Mouse (Mus musculus): ENCODE measurements around the gene Mettl8. TPM values are rescaled to one million over a fixed set of nuclear protein-coding genes. Genes with fewer than 3 reads are reported as not detected.
A peak's percentile ranks its signal among the peaks of the same experiment; 100 is the strongest.

Mettl8 gene
- total and polyA plus RNA-seq, 3 experiments: 7.5 to 9.2 (median 7.8) TPM

GRCm38 (mm10) chr2:70930631-70931288 is 124.6 kb downstream of the Mettl8 start:
- Histone ChIP-seq H3K9me3 (replicated peaks; ENCODE audit: low read length) (no peaks in the 10 kb centered on the region), H3K36me3 (replicated peaks in 1 of 2; ENCODE audit: control insufficient read depth in 1 of 2, insufficient read depth in 1 of 2, low read length in 1 of 2) (no peaks in the 10 kb centered on the region), H3K4me3 (replicated peaks in 1 of 3; ENCODE audit: low read depth in 2 of 3, low read length in 2 of 3, poor library complexity in 1 of 3) (no peak overlapping the region), H3K4me1 (ENCODE audit: control insufficient read depth in 1 of 2, insufficient read depth in 2 of 2) (peaks cover 20 to 44% of the 10 kb centered on the region in 2 experiments), H3K9ac (ENCODE audit: insufficient read depth, low read depth) (no peak overlapping the region), H3K79me2 (replicated peaks; ENCODE audit: control insufficient read depth, extremely low read depth, insufficient read depth, poor library complexity, severe bottlenecking) (0 out of 2 replicates have a peak, but pooled peaks cover 2% of the 10 kb centered on the region), H3K27ac (ENCODE audit: insufficient read depth, low read depth) (no peak overlapping the region), H3K27me3 (replicated peaks) (no peaks in the 10 kb centered on the region), H3K4me2 (ENCODE audit: insufficient read depth, low read depth, poor library complexity, severe bottlenecking) (peak overlapping the region; percentile 43)
- TF ChIP-seq ZMIZ1 (IDR thresholded peaks at IDR 0.05; ENCODE audit: low read depth, low read length) (no peak), TCF12 (IDR thresholded peaks at IDR 0.05; ENCODE audit: low read depth, low read length) (peak; percentile 83), IRF4 (IDR thresholded peaks at IDR 0.05; ENCODE audit: low read depth, low read length) (no peak), ZC3H11A (IDR thresholded peaks at IDR 0.05; ENCODE audit: low read depth, low read length) (no peak), NELFE (IDR thresholded peaks at IDR 0.05; ENCODE audit: low read depth, low read length) (no peak), BHLHE40 (IDR thresholded peaks at IDR 0.05; ENCODE audit: low read depth, low read length) (peak; percentile 67; the same call in 1 of the 2 replicates), SIN3A (IDR thresholded peaks at IDR 0.05; ENCODE audit: low read length) (peak; percentile 37; the same call in 1 of the 2 replicates), ZNF384 (IDR thresholded peaks at IDR 0.05; ENCODE audit: low read depth, low read length) (no peak), EP300 (IDR thresholded peaks at IDR 0.05; ENCODE audit: low read length) (peak; percentile 70; the same call in 1 of the 2 replicates), MAFK (IDR thresholded peaks at IDR 0.05; ENCODE audit: insufficient replicate concordance, low read length) (no peak), MAZ (IDR thresholded peaks at IDR 0.05; ENCODE audit: low read depth, low read length) (no peak), ELF1 (IDR thresholded peaks at IDR 0.05; ENCODE audit: low read depth, low read length) (no peak), ETS1 (conservative IDR thresholded peaks at IDR 0.05; ENCODE audit: low read depth, low read length) (peak; percentile 73), SMC3 (IDR thresholded peaks at IDR 0.05; ENCODE audit: low read depth, low read length) (no peak), E2F4 (IDR thresholded peaks at IDR 0.05; ENCODE audit: insufficient replicate concordance, low read depth, low read length) (no peak), POLR2AphosphoS2 (IDR thresholded peaks at IDR 0.05; ENCODE audit: low read depth, low read length) (no peak), UBTF (IDR thresholded peaks at IDR 0.05; ENCODE audit: low read depth, low read length) (no peak)
- in situ Hi-C loops (cut with MboI; ENCODE audit: low pct_ligation_motif_present, low pct_unique_long_range_greater_than_20kb, low sequenced_read_pairs): no loop called here
- peak; percentile 75 for DNase-seq (ENCODE audit: extremely low read depth)
- dilution Hi-C loops (cut with MboI; ENCODE audit: extremely low pct_ligation_motif_present, extremely low pct_unique_long_range_greater_than_20kb, low sequenced_read_pairs): no loop called here

- in situ Hi-C loops (cut with MboI; ENCODE audit: low pct_ligation_motif_present, low pct_unique_long_range_greater_than_20kb, low sequenced_read_pairs) (no loop called here), dilution Hi-C loops (cut with MboI; ENCODE audit: extremely low pct_ligation_motif_present, extremely low pct_unique_long_range_greater_than_20kb, low sequenced_read_pairs) (no loop called here)
- Histone ChIP-seq H3K9me3 (replicated peaks; ENCODE audit: low read length) (no peaks in the 10 kb centered on the region), H3K36me3 (replicated peaks in 1 of 2; ENCODE audit: control insufficient read depth in 1 of 2, insufficient read depth in 1 of 2, low read length in 1 of 2) (no peaks in the 10 kb centered on the region), H3K4me1 (ENCODE audit: control insufficient read depth in 1 of 2, insufficient read depth in 2 of 2) (peaks cover 20 to 44% of the 10 kb centered on the region in 2 experiments), H3K27me3 (replicated peaks) (no peaks in the 10 kb centered on the region), H3K79me2 (replicated peaks; ENCODE audit: control insufficient read depth, extremely low read depth, insufficient read depth, poor library complexity, severe bottlenecking) (0 out of 2 replicates have a peak, but pooled peaks cover 2% of the 10 kb centered on the region), H3K9ac (ENCODE audit: insufficient read depth, low read depth) (peak overlapping the region; percentile 19; the same call in 1 of the 2 replicates), H3K27ac (ENCODE audit: insufficient read depth, low read depth) (peak overlapping the region; percentile 39), H3K4me3 (replicated peaks in 1 of 3; ENCODE audit: low read depth in 2 of 3, low read length in 2 of 3, poor library complexity in 1 of 3) (peak overlapping the region in 1 of 3 experiments; percentile 20), H3K4me2 (ENCODE audit: insufficient read depth, low read depth, poor library complexity, severe bottlenecking) (peak overlapping the region; percentile 48)
- peak; percentile 87 for DNase-seq (ENCODE audit: extremely low read depth)
- TF ChIP-seq JUND (conservative IDR thresholded peaks at IDR 0.05; ENCODE audit: low read depth, low read length) (no peak), GABPA (IDR thresholded peaks at IDR 0.05; ENCODE audit: insufficient replicate concordance, low read depth, low read length) (no peak), EP300 (IDR thresholded peaks at IDR 0.05; ENCODE audit: low read length) (peak; percentile 87), POLR2A (IDR thresholded peaks at IDR 0.05; ENCODE audit: low read depth, low read length) (no peak), E2F4 (IDR thresholded peaks at IDR 0.05; ENCODE audit: insufficient replicate concordance, low read depth, low read length) (no peak), ZKSCAN1 (IDR thresholded peaks at IDR 0.05; ENCODE audit: borderline replicate concordance, low read depth, low read length) (no peak), UBTF (IDR thresholded peaks at IDR 0.05; ENCODE audit: low read depth, low read length) (peak; percentile 83), NELFE (IDR thresholded peaks at IDR 0.05; ENCODE audit: low read depth, low read length) (no peak), CHD1 (IDR thresholded peaks at IDR 0.05; ENCODE audit: low read depth, low read length) (no peak), PAX5 (IDR thresholded peaks at IDR 0.05; ENCODE audit: low read length) (no peak), USF1 (IDR thresholded peaks at IDR 0.05; ENCODE audit: low read depth, low read length) (no peak), ELF1 (IDR thresholded peaks at IDR 0.05; ENCODE audit: low read depth, low read length) (no peak), TBP (conservative IDR thresholded peaks at IDR 0.05; ENCODE audit: low read depth, low read length) (peak; percentile 91), MAX (IDR thresholded peaks at IDR 0.05; ENCODE audit: low read length) (no peak), POLR2AphosphoS2 (IDR thresholded peaks at IDR 0.05; ENCODE audit: low read depth, low read length) (no peak), TCF12 (IDR thresholded peaks at IDR 0.05; ENCODE audit: low read depth, low read length) (peak; percentile 88), RAD21 (IDR thresholded peaks at IDR 0.05; ENCODE audit: low read depth, low read length) (no peak; the same call in 1 of the 2 replicates), SIN3A (IDR thresholded peaks at IDR 0.05; ENCODE audit: low read length) (0 out of 2 replicates have a peak, but pooled peaks have one; percentile 54), USF2 (conservative IDR thresholded peaks at IDR 0.05; ENCODE audit: low read depth, low read length) (no peak), MXI1 (IDR thresholded peaks at IDR 0.05; ENCODE audit: low read depth, low read length) (no peak), KAT2A (IDR thresholded peaks at IDR 0.05; ENCODE audit: insufficient replicate concordance, low read length) (no peak), MYC (IDR thresholded peaks at IDR 0.05; ENCODE audit: low read depth, low read length) (peak; percentile 61; the same call in 1 of the 2 replicates)
Measured at GRCm38 (mm10) chr2:70929714-70930113, 125.7 kb downstream of the Mettl8 start.
